In genomic region chr9:120110211-120111018, GRCm38 (mm10) we compare ENCODE assay signal across 8 mouse cellular contexts. TPM values are rescaled to one million over a fixed set of nuclear protein-coding genes. Genes with fewer than 3 reads are reported as not detected.
DNase-seq lines count a peak whose midpoint lies in the region; ATAC-seq lines count a peak whose summit lies in the region.

Slc25a38 (plus strand) TSS chr9:120110374.

- peak within 1 kb of the TSS; percentile 90 for H3K4me3 ChIP-seq in heart, embryonic 13.5 days
- H3K4me3 ChIP-seq in liver, embryonic 12.5 days: peak within 1 kb of the TSS; percentile 85
- H3K4me3 ChIP-seq in stomach, embryonic 15.5 days (replicated peaks): peak within 1 kb of the TSS; percentile 92

- peak; percentile 80 for ATAC-seq in erythroid progenitor cell, adult 5-6 weeks (replicated peaks; ENCODE audit: low FRiP score, poor library complexity, severe bottlenecking)
- ATAC-seq in heart, embryonic 13.5 days (ENCODE audit: extremely low read depth, insufficient number of reproducible peaks, low FRiP score, low TSS enrichment): peak; percentile 97
- ATAC-seq in liver, embryonic 12.5 days: peak; percentile 82
- peak; percentile 92 for ATAC-seq in stomach, embryonic 15.5 days (ENCODE audit: insufficient read depth, low FRiP score, low read depth)

- no peaks in the 10 kb centered on the region for H3K27me3 ChIP-seq in heart, embryonic 13.5 days (replicated peaks)
- H3K27me3 ChIP-seq in liver, embryonic 12.5 days (replicated peaks): no peaks in the 10 kb centered on the region
- no peaks in the 10 kb centered on the region for H3K27me3 ChIP-seq in stomach, embryonic 15.5 days (replicated peaks)

- H3K9ac ChIP-seq in heart, embryonic 13.5 days: peak within 1 kb of the TSS; percentile 88
- peak within 1 kb of the TSS; percentile 88 for H3K9ac ChIP-seq in liver, embryonic 12.5 days
- peak within 1 kb of the TSS; percentile 74 for H3K9ac ChIP-seq in stomach, embryonic 15.5 days

- H3K27ac ChIP-seq in heart, embryonic 13.5 days (replicated peaks): peak within 1 kb of the TSS; percentile 95
- peak within 1 kb of the TSS; percentile 99 for H3K27ac ChIP-seq in liver, embryonic 12.5 days
- peak within 1 kb of the TSS; percentile 98 for H3K27ac ChIP-seq in stomach, embryonic 15.5 days

- WGBS in heart, embryonic 13.5 days: under 1% methylated on average over 62 of the region's 62 CpGs
- 1% methylated on average over 61 of the region's 62 CpGs for WGBS in liver, embryonic 12.5 days (ENCODE audit: insufficient replicate concordance)
- WGBS in stomach, embryonic 15.5 days: under 1% methylated on average over 62 of the region's 62 CpGs

- peak within 1 kb of the TSS; percentile 89 for H3K4me2 ChIP-seq in heart, embryonic 13.5 days
- H3K4me2 ChIP-seq in liver, embryonic 12.5 days: peak within 1 kb of the TSS; percentile 94
- peak within 1 kb of the TSS; percentile 89 for H3K4me2 ChIP-seq in stomach, embryonic 15.5 days

- H3K36me3 ChIP-seq in heart, embryonic 13.5 days: no peaks in the 10 kb centered on the region
- 0 out of 2 replicates have a peak, but pooled peaks cover 2% of the 10 kb centered on the region for H3K36me3 ChIP-seq in liver, embryonic 12.5 days
- H3K36me3 ChIP-seq in stomach, embryonic 15.5 days: no peaks in the 10 kb centered on the region

- H3K9me3 ChIP-seq in heart, embryonic 13.5 days: no peaks in the 10 kb centered on the region
- no peaks in the 10 kb centered on the region for H3K9me3 ChIP-seq in liver, embryonic 12.5 days (replicated peaks)
- no peaks in the 10 kb centered on the region for H3K9me3 ChIP-seq in stomach, embryonic 15.5 days

- peaks cover 17% of the 10 kb centered on the region for H3K4me1 ChIP-seq in heart, embryonic 13.5 days
- peaks cover 48% of the 10 kb centered on the region for H3K4me1 ChIP-seq in liver, embryonic 12.5 days
- peaks cover 6% of the 10 kb centered on the region for H3K4me1 ChIP-seq in stomach, embryonic 15.5 days

- peak; percentile 95 for DNase-seq in CD4-positive helper T cell, adult 2 months (ENCODE audit: low read depth, low spot score)
- peak; percentile 86 for DNase-seq in brain, embryonic 18.5 days (ENCODE audit: low read depth, low spot score)
- peak; percentile 98 for DNase-seq in kidney, postnatal 10 days
- peak; percentile 91 to 94 for DNase-seq in natural killer cell, adult 2 months (ENCODE audit: low spot score in 2 of 2)

RNA-seq across cellular contexts. Expression of gene Slc25a38, which starts in this region (rescaled TPM):
- total RNA-seq in erythroid progenitor cell, adult 5-6 weeks (2015; ENCODE audit: low replicate concordance): 271 and 362 TPM in 2 replicates
- 322 and 446 TPM in 2 replicates for total RNA-seq in erythroid progenitor cell, adult 5-6 weeks (2017; ENCODE audit: low replicate concordance)
- polyA plus RNA-seq in heart, embryonic 13.5 days (2015; fragmentation: Nextera tagmentation; extraction: Ambion mirVana): 18.7 and 26.2 TPM in 2 replicates
- polyA plus RNA-seq in liver, embryonic 12.5 days (2016; fragmentation: Nextera tagmentation; extraction: Ambion mirVana): 142 and 144 TPM in 2 replicates
- polyA plus RNA-seq in stomach, embryonic 15.5 days (2015; fragmentation: Nextera tagmentation; extraction: Ambion mirVana): 32.3 and 37.6 TPM in 2 replicates

Comparison
In these comparisons a context has a peak if more than half of its experiments do, and no peak if none do; other contexts are left out.
1. Peak in every context shown above with its lines: DNase-seq, ATAC-seq, H3K4me3 ChIP-seq and H3K27ac ChIP-seq.